Mouse (Mus musculus) heart, adult 2 months (tissue): Measurements from ENCODE around the gene Nisch.

Source experiments
- EP300 ChIP-seq: fragments of 200-500 bp; IDR thresholded peaks from 2 replicates; pipeline ENCODE4 v1.6.1; 2011; ENCODE audit warnings: low read depth, low read length, control low read depth; ENCODE audit not compliant: insufficient read depth
- POLR2A ChIP-seq: fragments of 200-500 bp; IDR thresholded peaks from 2 replicates; pipeline ENCODE4 v1.6.1; 2011; ENCODE audit warnings: mild to moderate bottlenecking, low read depth, low read length, control low read depth; ENCODE audit not compliant: insufficient read depth

GRCm38 (mm10) chr14:31215157-31216002 is 1.4 kb downstream of the Nisch start:
- 0 out of 2 replicates have a peak, but pooled peaks have one; percentile 27 for TF ChIP-seq POLR2A
- TF ChIP-seq EP300 = peak; percentile 95
